Mouse (Mus musculus) bone marrow macrophage, adult 2 months (primary cell): Measurements from ENCODE around the gene 8030474K03Rik.

ENCODE experiments used
- CTCF ChIP-seq: IDR thresholded peaks from 2 replicates; pipeline ENCODE4 v1.5.1; 2012; ENCODE audit warnings: low read depth, mild to moderate bottlenecking, low read length, moderate library complexity
- POLR2A ChIP-seq: IDR thresholded peaks from 2 replicates; pipeline ENCODE4 v1.6.1; 2012; ENCODE audit warnings: mild to moderate bottlenecking, low read depth, low read length, borderline replicate concordance

- TF ChIP-seq CTCF (no peak), POLR2A (no peak)
Observed at GRCm38 (mm10) chrX:101805512-101805911, 11.1 kb downstream of the 8030474K03Rik start.
